Mouse (Mus musculus): ENCODE measurements at regions not wholly inside any gene's neighbourhood (a gene's known extent, or its start where the extent isn't known, plus 50 kb on each side); places are given as distances from the start of the nearest gene placed in this dataset.

- H3K4me2 ChIP-seq (ENCODE audit: low read depth), result no peak overlapping the region
- DNase-seq (ENCODE audit: low spot score) (no peak), ATAC-seq (ENCODE audit: insufficient read depth, low FRiP score, low TSS enrichment) (no peak)
- no peak overlapping the region for H3K4me3 ChIP-seq (ENCODE audit: low read depth, low read length)
- no peaks in the 10 kb centered on the region for H3K9me3 ChIP-seq (ENCODE audit: control insufficient read depth, low read length)
- 85% methylated on average over 3 of the region's 3 CpGs for WGBS
- H3K36me3 ChIP-seq (ENCODE audit: control insufficient read depth, insufficient read depth, low read length), result no peaks in the 10 kb centered on the region
- no peak overlapping the region for H3K27ac ChIP-seq (ENCODE audit: low read depth, low read length)
- no peaks in the 10 kb centered on the region for H3K4me1 ChIP-seq (ENCODE audit: control insufficient read depth, insufficient read depth, low read length)
- H3K9ac ChIP-seq (ENCODE audit: low read length), result no peak overlapping the region
- H3K27me3 ChIP-seq (ENCODE audit: control insufficient read depth, insufficient read depth, low read length), result no peaks in the 10 kb centered on the region
Measured at GRCm38 (mm10) chr6:16150535-16150934, 430.1 kb downstream of the Mdfic start.

- H3K4me2 ChIP-seq (ENCODE audit: low read depth), result no peak overlapping the region
- H3K4me3 ChIP-seq (ENCODE audit: low read depth, low read length), result no peak overlapping the region
- no peak for ATAC-seq (ENCODE audit: insufficient read depth, low FRiP score, low TSS enrichment)
Measured at GRCm38 (mm10) chr6:16151478-16151877, 431.0 kb downstream of the Mdfic start.

DNA sequence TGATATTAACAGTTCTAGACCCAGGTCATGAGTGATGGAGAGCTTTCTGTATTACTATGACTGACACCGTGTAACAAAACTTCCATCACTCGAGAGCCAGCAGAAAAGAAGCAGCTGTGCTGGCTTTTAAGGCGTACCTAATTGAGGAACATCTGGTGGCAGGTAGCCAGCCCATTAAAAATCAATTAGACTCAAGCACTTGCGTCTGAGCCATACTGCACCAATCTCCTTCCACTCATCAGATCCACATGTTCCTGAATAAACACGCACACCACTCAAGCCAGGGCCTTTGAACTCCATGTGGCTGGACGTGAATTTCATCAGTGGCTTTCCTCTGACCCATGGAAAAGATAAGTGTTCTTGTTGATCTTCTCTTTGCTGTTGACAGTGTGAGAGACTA is 432.2 kb downstream of the Mdfic start:
- no peaks in the 10 kb centered on the region for H3K9me3 ChIP-seq (ENCODE audit: control insufficient read depth, low read length)
- no peak overlapping the region for H3K9ac ChIP-seq (ENCODE audit: low read length)
- H3K4me3 ChIP-seq (ENCODE audit: low read depth, low read length), result no peak overlapping the region
- no peaks in the 10 kb centered on the region for H3K36me3 ChIP-seq (ENCODE audit: control insufficient read depth, insufficient read depth, low read length)
- 48% methylated on average over 6 of the region's 6 CpGs for WGBS
- H3K4me1 ChIP-seq (ENCODE audit: control insufficient read depth, insufficient read depth, low read length), result no peaks in the 10 kb centered on the region
- no peak overlapping the region for H3K27ac ChIP-seq (ENCODE audit: low read depth, low read length)
- no peaks in the 10 kb centered on the region for H3K27me3 ChIP-seq (ENCODE audit: control insufficient read depth, insufficient read depth, low read length)
- peak; percentile 23 for DNase-seq (ENCODE audit: low spot score)
- no peak for ATAC-seq (ENCODE audit: insufficient read depth, low FRiP score, low TSS enrichment)
- no peak overlapping the region for H3K4me2 ChIP-seq (ENCODE audit: low read depth)

More at GRCm38 (mm10) chr6:16151478-16151877, 431.0 kb downstream of the Mdfic start:
- Histone ChIP-seq H3K36me3 (ENCODE audit: control insufficient read depth, insufficient read depth, low read length) (no peaks in the 10 kb centered on the region), H3K9me3 (ENCODE audit: control insufficient read depth, low read length) (no peaks in the 10 kb centered on the region), H3K27me3 (ENCODE audit: control insufficient read depth, insufficient read depth, low read length) (no peaks in the 10 kb centered on the region), H3K27ac (ENCODE audit: low read depth, low read length) (no peak overlapping the region), H3K4me1 (ENCODE audit: control insufficient read depth, insufficient read depth, low read length) (no peaks in the 10 kb centered on the region), H3K9ac (ENCODE audit: low read length) (no peak overlapping the region)
- no peak for DNase-seq (ENCODE audit: low spot score)

DNA sequence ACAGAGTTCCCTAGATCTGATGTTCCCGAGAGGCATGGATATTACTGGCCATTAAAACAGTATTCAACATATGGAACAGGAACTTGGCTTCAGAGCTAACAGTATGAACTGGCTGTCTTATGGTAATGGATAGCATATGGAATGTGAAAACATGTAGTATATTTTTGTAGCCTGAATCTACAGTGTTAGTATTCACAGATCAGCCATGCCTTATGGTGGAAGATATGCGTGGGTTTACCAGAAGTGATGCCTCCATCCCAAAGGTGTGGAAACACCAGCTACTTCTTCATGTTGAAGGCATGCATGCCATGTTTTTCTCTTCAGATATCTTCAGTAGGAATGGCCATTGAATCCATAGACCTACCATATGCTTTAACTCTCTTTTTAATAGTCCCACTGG is 444.6 kb downstream of the Mdfic start:
- Histone ChIP-seq H3K36me3 (ENCODE audit: control insufficient read depth, insufficient read depth, low read length) (no peaks in the 10 kb centered on the region), H3K4me3 (ENCODE audit: low read depth, low read length) (no peak overlapping the region), H3K4me2 (ENCODE audit: low read depth) (no peak overlapping the region), H3K27ac (ENCODE audit: low read depth, low read length) (no peak overlapping the region), H3K9me3 (ENCODE audit: control insufficient read depth, low read length) (no peaks in the 10 kb centered on the region), H3K9ac (ENCODE audit: low read length) (no peak overlapping the region), H3K27me3 (ENCODE audit: control insufficient read depth, insufficient read depth, low read length) (no peaks in the 10 kb centered on the region), H3K4me1 (ENCODE audit: control insufficient read depth, insufficient read depth, low read length) (no peaks in the 10 kb centered on the region)
- ATAC-seq (ENCODE audit: insufficient read depth, low FRiP score, low TSS enrichment) (no peak), DNase-seq (ENCODE audit: low spot score) (no peak)
- 93% methylated on average over 2 of the region's 2 CpGs for WGBS

DNA sequence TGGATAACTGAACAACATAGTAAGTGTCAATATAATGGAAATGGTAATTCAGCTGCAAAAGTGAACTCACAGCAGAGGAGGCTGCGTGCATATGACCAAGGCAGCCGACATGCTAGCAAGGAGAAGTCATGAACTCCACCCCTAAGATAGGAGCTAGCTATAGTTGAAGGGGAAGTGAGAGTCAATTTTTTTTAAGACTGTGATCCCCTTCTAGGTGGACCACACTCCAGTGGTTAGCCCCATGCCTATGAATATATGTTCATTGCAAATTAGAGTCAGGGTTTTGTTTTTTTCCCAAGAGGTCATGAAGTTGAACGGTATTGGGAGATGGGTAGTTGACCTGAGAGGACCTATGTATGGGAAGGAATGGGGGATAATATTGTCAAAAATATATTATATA is 451.4 kb downstream of the Mdfic start:
- H3K9ac ChIP-seq (ENCODE audit: low read length), result no peak overlapping the region
- ATAC-seq (ENCODE audit: insufficient read depth, low FRiP score, low TSS enrichment) (no peak), DNase-seq (ENCODE audit: low spot score) (no peak)
- no peaks in the 10 kb centered on the region for H3K9me3 ChIP-seq (ENCODE audit: control insufficient read depth, low read length)
- no peaks in the 10 kb centered on the region for H3K27me3 ChIP-seq (ENCODE audit: control insufficient read depth, insufficient read depth, low read length)
- no peak overlapping the region for H3K27ac ChIP-seq (ENCODE audit: low read depth, low read length)
- 91% methylated on average over 3 of the region's 3 CpGs for WGBS
- no peak overlapping the region for H3K4me2 ChIP-seq (ENCODE audit: low read depth)
- H3K4me3 ChIP-seq (ENCODE audit: low read depth, low read length), result no peak overlapping the region
- no peaks in the 10 kb centered on the region for H3K4me1 ChIP-seq (ENCODE audit: control insufficient read depth, insufficient read depth, low read length)
- H3K36me3 ChIP-seq (ENCODE audit: control insufficient read depth, insufficient read depth, low read length), result no peaks in the 10 kb centered on the region

DNA sequence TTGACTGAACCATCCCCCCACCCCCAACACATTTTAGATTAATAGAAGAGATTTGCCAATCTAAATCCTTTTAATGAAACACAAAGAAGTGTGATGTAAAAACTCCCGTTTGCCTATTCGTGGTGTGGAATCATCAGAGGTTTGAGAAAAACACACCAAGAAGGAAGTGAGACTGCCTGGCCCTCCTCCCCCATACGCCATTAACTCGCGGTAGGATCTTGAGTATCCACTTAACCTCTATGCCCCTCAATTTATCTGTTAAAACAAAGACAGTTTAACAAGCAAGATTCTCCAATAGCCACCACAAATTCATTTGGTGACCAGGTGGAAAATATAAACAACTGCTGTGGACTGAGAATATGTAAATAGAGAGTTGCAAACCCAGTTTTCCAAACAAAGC is 456.9 kb downstream of the Mdfic start:
- Histone ChIP-seq H3K9ac (ENCODE audit: low read length) (no peak overlapping the region), H3K9me3 (ENCODE audit: control insufficient read depth, low read length) (no peaks in the 10 kb centered on the region), H3K27me3 (ENCODE audit: control insufficient read depth, insufficient read depth, low read length) (no peaks in the 10 kb centered on the region), H3K27ac (ENCODE audit: low read depth, low read length) (no peak overlapping the region), H3K4me1 (ENCODE audit: control insufficient read depth, insufficient read depth, low read length) (no peaks in the 10 kb centered on the region), H3K4me2 (ENCODE audit: low read depth) (no peak overlapping the region), H3K4me3 (ENCODE audit: low read depth, low read length) (no peak overlapping the region), H3K36me3 (ENCODE audit: control insufficient read depth, insufficient read depth, low read length) (no peaks in the 10 kb centered on the region)
- no peak for ATAC-seq (ENCODE audit: insufficient read depth, low FRiP score, low TSS enrichment)
- no peak for DNase-seq (ENCODE audit: low spot score)
- WGBS, result 69% methylated on average over 5 of the region's 5 CpGs

DNA sequence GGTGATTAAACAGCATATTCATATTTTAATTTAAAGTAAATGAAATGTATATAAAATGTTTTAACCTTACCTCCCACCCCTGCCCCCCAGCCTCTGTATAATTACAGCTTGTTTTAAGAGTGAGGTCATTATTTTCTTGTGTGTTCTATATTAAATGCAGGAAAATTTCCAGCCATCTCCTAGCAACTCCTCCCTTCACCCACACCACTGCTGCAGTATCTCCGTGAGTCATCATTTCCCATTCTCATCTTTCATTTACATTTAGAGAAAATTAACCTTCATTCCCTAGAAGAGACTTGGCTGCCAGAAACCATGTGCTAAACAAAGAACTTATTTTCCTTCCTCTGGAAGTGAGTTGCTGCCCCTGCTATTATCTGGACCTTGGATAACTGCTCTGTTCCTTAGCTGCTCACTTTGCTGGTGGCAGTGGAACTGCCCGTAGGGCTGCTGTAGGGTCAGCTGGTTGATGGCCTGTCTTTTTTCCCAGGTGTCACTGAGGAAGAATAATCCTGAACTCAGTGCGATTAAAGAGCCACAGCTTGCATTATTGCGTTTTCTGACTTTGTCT is 467.6 kb downstream of the Mdfic start:
- H3K27ac ChIP-seq (ENCODE audit: low read depth, low read length), result no peak overlapping the region
- no peak overlapping the region for H3K4me3 ChIP-seq (ENCODE audit: low read depth, low read length)
- H3K36me3 ChIP-seq (ENCODE audit: control insufficient read depth, insufficient read depth, low read length), result no peaks in the 10 kb centered on the region
- H3K4me2 ChIP-seq (ENCODE audit: low read depth), result no peak overlapping the region
- H3K9me3 ChIP-seq (ENCODE audit: control insufficient read depth, low read length), result no peaks in the 10 kb centered on the region
- H3K9ac ChIP-seq (ENCODE audit: low read length), result no peak overlapping the region
- ATAC-seq (ENCODE audit: insufficient read depth, low FRiP score, low TSS enrichment), result no peak
- no peaks in the 10 kb centered on the region for H3K27me3 ChIP-seq (ENCODE audit: control insufficient read depth, insufficient read depth, low read length)
- 66% methylated on average over 4 of the region's 4 CpGs for WGBS
- H3K4me1 ChIP-seq (ENCODE audit: control insufficient read depth, insufficient read depth, low read length), result no peaks in the 10 kb centered on the region
- no peak for DNase-seq (ENCODE audit: low spot score)

GRCm38 (mm10) chr6:16212975-16213374 is 492.5 kb downstream of the Mdfic start:
- peak; percentile 65 for DNase-seq (ENCODE audit: low spot score)
- no peak overlapping the region for H3K9ac ChIP-seq (ENCODE audit: low read length)
- H3K4me1 ChIP-seq (ENCODE audit: control insufficient read depth, insufficient read depth, low read length), result peaks cover 4% of the 10 kb centered on the region
- peak; percentile 94 for ATAC-seq (ENCODE audit: insufficient read depth, low FRiP score, low TSS enrichment)
- no peak overlapping the region for H3K27ac ChIP-seq (ENCODE audit: low read depth, low read length)
- no peaks in the 10 kb centered on the region for H3K9me3 ChIP-seq (ENCODE audit: control insufficient read depth, low read length)
- H3K4me2 ChIP-seq (ENCODE audit: low read depth), result no peak overlapping the region
- WGBS, result 36% methylated on average over 5 of the region's 5 CpGs
- no peaks in the 10 kb centered on the region for H3K36me3 ChIP-seq (ENCODE audit: control insufficient read depth, insufficient read depth, low read length)
- no peak overlapping the region for H3K4me3 ChIP-seq (ENCODE audit: low read depth, low read length)
- no peaks in the 10 kb centered on the region for H3K27me3 ChIP-seq (ENCODE audit: control insufficient read depth, insufficient read depth, low read length)

DNA sequence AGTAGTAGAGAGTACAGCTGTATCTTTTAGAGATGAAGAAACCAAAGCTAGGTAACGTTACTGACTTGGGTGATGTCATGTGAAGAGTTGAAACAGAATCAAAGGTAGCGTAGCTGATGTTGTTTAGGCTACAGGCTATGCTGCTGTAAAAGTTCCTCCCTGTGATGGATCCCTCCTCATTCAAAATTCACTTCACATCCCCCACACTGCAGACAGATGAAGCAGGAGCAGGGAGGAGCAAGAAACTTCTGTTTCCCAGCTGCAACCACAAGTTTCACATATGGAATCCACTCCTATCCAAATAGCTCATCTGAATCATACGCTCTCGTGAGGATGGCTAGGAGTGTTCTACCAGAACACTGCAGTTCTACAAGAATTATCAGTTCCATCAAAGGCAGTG is 493.2 kb downstream of the Mdfic start:
- H3K27ac ChIP-seq (ENCODE audit: low read depth, low read length), result no peak overlapping the region
- no peak overlapping the region for H3K4me3 ChIP-seq (ENCODE audit: low read depth, low read length)
- DNase-seq (ENCODE audit: low spot score) (no peak), ATAC-seq (ENCODE audit: insufficient read depth, low FRiP score, low TSS enrichment) (no peak)
- no peak overlapping the region for H3K9ac ChIP-seq (ENCODE audit: low read length)
- H3K4me1 ChIP-seq (ENCODE audit: control insufficient read depth, insufficient read depth, low read length), result peaks cover 4% of the 10 kb centered on the region
- no peaks in the 10 kb centered on the region for H3K9me3 ChIP-seq (ENCODE audit: control insufficient read depth, low read length)
- WGBS, result 45% methylated on average over 4 of the region's 4 CpGs
- no peaks in the 10 kb centered on the region for H3K27me3 ChIP-seq (ENCODE audit: control insufficient read depth, insufficient read depth, low read length)
- no peak overlapping the region for H3K4me2 ChIP-seq (ENCODE audit: low read depth)
- no peaks in the 10 kb centered on the region for H3K36me3 ChIP-seq (ENCODE audit: control insufficient read depth, insufficient read depth, low read length)
